Mouse (Mus musculus) embryonic fibroblast, embryonic 13.5 days (primary cell): ENCODE measurements around the gene Dock3.

Experiments used
- CTCF ChIP-seq: IDR thresholded peaks from 2 replicates; pipeline ENCODE4 v1.5.1; 2011; ENCODE audit warnings: mild to moderate bottlenecking, control low read depth, low read length, moderate library complexity, borderline replicate concordance; ENCODE audit not compliant: insufficient read depth
- POLR2A ChIP-seq: IDR thresholded peaks from 2 replicates; pipeline ENCODE4 v1.6.1; 2011; ENCODE audit warnings: low read depth, mild to moderate bottlenecking, control low read depth, low read length, moderate library complexity

GRCm38 (mm10) chr9:106884306-106884705, 347.4 kb downstream of the Dock3 start:
- no peak for TF ChIP-seq CTCF
- TF ChIP-seq POLR2A, result no peak
